Mouse (Mus musculus): ENCODE data around the gene Plscr3. TPM values are rescaled to one million over a fixed set of nuclear protein-coding genes. Genes with fewer than 3 reads are reported as not detected.
A peak's percentile ranks its signal among the peaks of the same experiment; 100 is the strongest.

Plscr3 gene
- total and polyA plus RNA-seq, 2 experiments from 2014 or later = 30.6 to 38.2 TPM

GRCm38 (mm10) chr11:69837604-69837951 is 8.6 kb upstream of the Plscr3 start, which contains the start of gene Nlgn2:
TSS of gene Nlgn2 (minus strand) at chr11:69837784.
- no peaks in the 10 kb centered on the region for H3K27me3 ChIP-seq (ENCODE audit: insufficient read depth, low read length)
- H3K4me2 ChIP-seq (ENCODE audit: low read depth) = peak within 1 kb of the TSS; percentile 95
- peak within 1 kb of the TSS; percentile 87 for H3K4me3 ChIP-seq (ENCODE audit: low read depth, low read length)
- H3K27ac ChIP-seq (ENCODE audit: low read depth, low read length) = peak within 1 kb of the TSS; percentile 97
- ATAC-seq = peak; percentile 81
- no peaks in the 10 kb centered on the region for H3K9me3 ChIP-seq (ENCODE audit: low read length)
- peak; percentile 93 for DNase-seq
- TF ChIP-seq CTCF (IDR thresholded peaks at IDR 0.05; ENCODE audit: low read depth) = peak; percentile 50; the same call in 1 of the 2 replicates
- peaks cover 22% of the 10 kb centered on the region for H3K4me1 ChIP-seq (ENCODE audit: insufficient read depth)
- H3K36me3 ChIP-seq (ENCODE audit: insufficient read depth) = peaks cover 11% of the 10 kb centered on the region
- WGBS = 1% methylated on average over 26 of the region's 32 CpGs
- peak within 1 kb of the TSS; percentile 96 for H3K9ac ChIP-seq

DNA sequence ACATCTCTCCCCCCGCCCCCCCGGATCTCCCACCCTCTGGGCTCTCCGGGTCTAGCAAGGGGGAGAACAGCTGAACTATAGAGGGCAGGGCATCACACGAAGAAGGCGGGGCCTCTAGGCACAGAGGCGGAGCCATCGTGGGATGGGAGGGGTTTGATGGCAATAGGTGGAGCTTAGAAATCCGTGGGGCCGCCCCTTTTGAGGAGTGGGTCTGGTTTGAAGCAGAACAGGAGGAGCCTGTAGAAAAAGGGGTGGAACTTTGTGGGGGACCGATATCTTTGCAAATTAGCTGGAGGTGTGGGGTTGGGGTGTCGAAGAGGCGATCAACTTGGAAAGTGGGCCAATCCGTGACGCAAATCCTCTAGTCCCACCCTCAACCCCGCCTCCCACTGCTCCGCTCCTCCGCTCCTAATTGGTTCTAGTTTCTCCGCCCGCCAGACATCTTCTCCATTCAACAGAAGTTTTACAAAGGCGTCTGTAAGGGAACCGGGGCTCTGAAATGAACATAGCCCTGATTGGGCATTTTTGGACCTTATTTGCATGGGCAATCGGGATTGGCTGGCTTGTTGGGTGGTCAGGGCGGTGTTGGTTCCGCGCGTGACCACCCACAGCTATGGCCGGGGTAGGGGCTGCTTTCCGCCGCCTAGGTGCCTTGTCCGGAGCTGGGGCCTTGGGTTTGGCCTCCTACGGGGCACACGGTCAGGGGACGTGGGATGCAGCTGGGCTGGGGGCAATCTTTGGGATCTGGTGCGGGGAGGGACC is 8.0 kb upstream of the Plscr3 start, which contains the start of gene Tmem256:
TSS of gene Tmem256 (plus strand) at position 563 of the 762 bp plus-strand sequence.
- no peaks in the 10 kb centered on the region for H3K27me3 ChIP-seq (ENCODE audit: insufficient read depth, low read length)
- TF ChIP-seq CTCF (IDR thresholded peaks at IDR 0.05; ENCODE audit: low read depth) = no peak
- H3K4me2 ChIP-seq (ENCODE audit: low read depth) = peak within 1 kb of the TSS; percentile 95
- H3K4me3 ChIP-seq (ENCODE audit: low read depth, low read length) = peak within 1 kb of the TSS; percentile 87
- peaks cover 22% of the 10 kb centered on the region for H3K4me1 ChIP-seq (ENCODE audit: insufficient read depth)
- H3K36me3 ChIP-seq (ENCODE audit: insufficient read depth) = peaks cover 5% of the 10 kb centered on the region
- peak within 1 kb of the TSS; percentile 96 for H3K9ac ChIP-seq
- H3K9me3 ChIP-seq (ENCODE audit: low read length) = no peaks in the 10 kb centered on the region
- DNase-seq = peak; percentile 99
- WGBS = 1% methylated on average over 34 of the region's 34 CpGs
- ATAC-seq = peak; percentile 94
- peak within 1 kb of the TSS; percentile 97 for H3K27ac ChIP-seq (ENCODE audit: low read depth, low read length)

DNA sequence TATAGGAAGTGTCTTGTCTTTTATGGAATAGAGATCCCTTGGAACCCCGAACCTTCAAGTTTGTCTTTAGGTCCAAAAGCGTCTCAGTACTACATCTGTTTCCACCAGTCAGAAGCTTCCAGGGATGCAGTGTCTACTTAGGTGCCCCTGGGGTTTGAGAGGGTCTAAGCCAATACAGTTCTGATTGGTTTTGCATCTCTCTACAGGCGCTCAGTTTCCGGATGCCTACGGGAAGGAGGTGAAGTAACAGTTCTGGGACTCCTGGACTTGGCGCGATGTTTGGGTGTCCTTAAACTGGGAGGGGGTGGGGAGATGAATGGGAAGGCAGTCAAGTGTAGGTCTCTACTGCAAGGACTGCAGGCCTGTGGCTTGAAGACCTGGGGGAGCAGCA is 7.5 kb upstream of the Plscr3 start:
- Histone ChIP-seq H3K36me3 (ENCODE audit: insufficient read depth) (no peaks in the 10 kb centered on the region), H3K4me1 (ENCODE audit: insufficient read depth) (peaks cover 20% of the 10 kb centered on the region), H3K27me3 (ENCODE audit: insufficient read depth, low read length) (no peaks in the 10 kb centered on the region), H3K9me3 (ENCODE audit: low read length) (no peaks in the 10 kb centered on the region), H3K4me2 (ENCODE audit: low read depth) (peak overlapping the region; percentile 95), H3K27ac (ENCODE audit: low read depth, low read length) (peak overlapping the region; percentile 88), H3K9ac (peak overlapping the region; percentile 72), H3K4me3 (ENCODE audit: low read depth, low read length) (peak overlapping the region; percentile 87)
- DNase-seq (no peak), ATAC-seq (no peak; the same call in 1 of the 2 replicates)
- no peak for TF ChIP-seq CTCF (IDR thresholded peaks at IDR 0.05; ENCODE audit: low read depth)
- WGBS = 3% methylated on average over 7 of the region's 7 CpGs

DNA sequence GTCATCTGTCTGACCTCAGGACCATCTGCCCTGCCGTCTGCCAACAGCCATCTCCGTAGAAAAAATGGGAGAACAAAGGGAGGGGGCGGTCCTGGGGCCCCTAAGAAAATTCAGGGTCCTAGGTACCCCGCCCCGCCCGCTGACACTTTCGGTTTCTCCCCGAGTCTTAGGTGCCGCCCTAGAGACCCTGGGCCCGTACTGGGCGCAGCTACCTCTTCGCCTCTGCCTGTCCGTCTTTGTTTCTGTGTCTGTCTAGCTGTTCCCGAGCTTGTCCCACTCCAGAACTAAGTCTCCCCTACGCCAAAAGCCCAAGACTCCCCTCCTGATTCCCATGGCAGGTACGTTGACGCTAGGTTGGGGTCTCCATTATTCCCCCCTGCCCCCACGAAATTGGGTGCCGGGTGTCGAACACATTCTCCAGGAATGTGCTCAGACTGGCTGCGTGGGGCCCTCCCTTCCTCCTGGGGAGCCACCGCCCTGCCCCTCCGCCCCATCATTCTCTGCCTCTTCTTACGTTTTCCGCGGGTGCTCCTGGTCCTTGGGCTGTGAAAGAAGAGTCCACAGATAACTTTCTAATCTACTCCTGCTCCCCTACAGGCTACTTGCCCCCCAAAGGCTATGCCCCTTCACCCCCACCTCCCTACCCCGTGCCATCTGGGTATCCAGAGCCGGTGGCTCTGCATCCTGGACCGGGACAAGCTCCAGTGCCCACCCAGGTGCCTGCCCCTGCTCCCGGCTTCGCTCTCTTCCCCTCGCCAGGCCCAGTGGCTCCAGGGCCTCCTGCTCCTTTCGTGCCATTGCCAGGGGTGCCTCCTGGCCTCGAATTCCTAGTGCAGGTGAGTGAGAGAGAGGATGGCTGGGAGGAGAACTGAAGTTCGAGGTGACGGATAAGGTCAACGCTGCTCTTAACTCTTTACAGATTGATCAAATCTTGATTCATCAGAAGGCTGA is 837 bp downstream of the Plscr3 start:
- Histone ChIP-seq H3K9ac (peak overlapping the region; percentile 96), H3K9me3 (ENCODE audit: low read length) (no peaks in the 10 kb centered on the region), H3K36me3 (ENCODE audit: insufficient read depth) (peaks cover 38% of the 10 kb centered on the region), H3K4me2 (ENCODE audit: low read depth) (peak overlapping the region; percentile 62), H3K4me3 (ENCODE audit: low read depth, low read length) (peak overlapping the region; percentile 74), H3K27me3 (ENCODE audit: insufficient read depth, low read length) (no peaks in the 10 kb centered on the region), H3K27ac (ENCODE audit: low read depth, low read length) (peak overlapping the region; percentile 80), H3K4me1 (ENCODE audit: insufficient read depth) (peaks cover 11% of the 10 kb centered on the region)
- peak; percentile 40 for ATAC-seq
- peak; percentile 64 for DNase-seq
- TF ChIP-seq CTCF (IDR thresholded peaks at IDR 0.05; ENCODE audit: low read depth) = no peak
- WGBS = 11% methylated on average over 37 of the region's 37 CpGs

DNA sequence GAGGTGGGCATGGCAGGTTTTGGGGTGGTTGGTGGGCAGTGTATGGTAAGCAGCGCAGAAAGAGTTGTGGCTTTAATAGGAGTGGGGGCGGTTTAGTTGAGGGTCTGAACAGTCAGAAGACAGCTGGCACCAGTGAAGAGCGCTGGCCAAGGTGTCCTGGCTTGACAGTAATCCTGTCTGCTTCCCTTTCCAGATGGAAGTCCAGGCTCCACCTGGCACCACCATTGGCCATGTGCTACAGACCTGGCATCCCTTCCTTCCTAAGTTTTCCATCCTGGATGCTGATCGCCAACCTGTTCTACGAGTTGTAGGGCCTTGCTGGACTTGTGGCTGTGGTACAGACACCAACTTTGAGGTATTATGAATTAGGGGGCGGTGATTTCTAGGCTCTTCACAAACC is 1.8 kb downstream of the Plscr3 start:
- Histone ChIP-seq H3K36me3 (ENCODE audit: insufficient read depth) (peaks cover 42% of the 10 kb centered on the region), H3K4me2 (ENCODE audit: low read depth) (peak overlapping the region; percentile 62), H3K4me3 (ENCODE audit: low read depth, low read length) (0 out of 2 replicates have a peak overlapping the region, but pooled peaks have one; percentile 74), H3K4me1 (ENCODE audit: insufficient read depth) (peaks cover 11% of the 10 kb centered on the region), H3K27ac (ENCODE audit: low read depth, low read length) (no peak overlapping the region), H3K9me3 (ENCODE audit: low read length) (no peaks in the 10 kb centered on the region), H3K27me3 (ENCODE audit: insufficient read depth, low read length) (no peaks in the 10 kb centered on the region), H3K9ac (no peak overlapping the region)
- DNase-seq = no peak
- 96% methylated on average over 6 of the region's 6 CpGs for WGBS
- ATAC-seq = no peak
- no peak for TF ChIP-seq CTCF (IDR thresholded peaks at IDR 0.05; ENCODE audit: low read depth)

DNA sequence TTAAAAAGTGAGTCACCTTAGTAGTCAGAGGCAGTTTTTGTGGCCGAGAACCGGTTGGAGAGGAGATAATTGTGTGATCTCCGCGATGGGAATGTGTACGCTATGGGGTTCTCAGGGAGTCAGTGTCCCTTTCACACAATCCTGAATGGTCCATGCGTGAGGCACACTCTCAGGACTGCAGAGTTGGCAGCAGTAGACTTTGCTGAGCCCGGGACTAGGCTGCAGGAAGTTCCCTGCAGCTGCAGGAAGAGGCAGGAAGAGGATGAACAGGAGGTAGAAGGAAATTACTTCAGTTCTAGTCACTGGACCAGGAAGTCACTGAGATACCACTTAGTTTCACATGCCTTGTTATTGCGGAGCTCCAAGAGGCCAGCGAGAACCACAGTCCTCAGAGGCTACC is 3.0 kb downstream of the Plscr3 start:
- peaks cover 42% of the 10 kb centered on the region for H3K36me3 ChIP-seq (ENCODE audit: insufficient read depth)
- no peak for TF ChIP-seq CTCF (IDR thresholded peaks at IDR 0.05; ENCODE audit: low read depth)

More for the DNA sequence above, 3.0 kb downstream of the Plscr3 start:
- WGBS = 88% methylated on average over 9 of the region's 9 CpGs
- H3K9ac ChIP-seq = no peak overlapping the region
- H3K4me2 ChIP-seq (ENCODE audit: low read depth) = no peak overlapping the region
- H3K4me1 ChIP-seq (ENCODE audit: insufficient read depth) = peaks cover 11% of the 10 kb centered on the region
- no peaks in the 10 kb centered on the region for H3K27me3 ChIP-seq (ENCODE audit: insufficient read depth, low read length)
- ATAC-seq (no peak), DNase-seq (no peak)
- H3K9me3 ChIP-seq (ENCODE audit: low read length) = no peaks in the 10 kb centered on the region
- no peak overlapping the region for H3K27ac ChIP-seq (ENCODE audit: low read depth, low read length)
- no peak overlapping the region for H3K4me3 ChIP-seq (ENCODE audit: low read depth, low read length)
